Comparison of ENCODE assay signal across 15 mouse cellular contexts in the genomic region with DNA sequence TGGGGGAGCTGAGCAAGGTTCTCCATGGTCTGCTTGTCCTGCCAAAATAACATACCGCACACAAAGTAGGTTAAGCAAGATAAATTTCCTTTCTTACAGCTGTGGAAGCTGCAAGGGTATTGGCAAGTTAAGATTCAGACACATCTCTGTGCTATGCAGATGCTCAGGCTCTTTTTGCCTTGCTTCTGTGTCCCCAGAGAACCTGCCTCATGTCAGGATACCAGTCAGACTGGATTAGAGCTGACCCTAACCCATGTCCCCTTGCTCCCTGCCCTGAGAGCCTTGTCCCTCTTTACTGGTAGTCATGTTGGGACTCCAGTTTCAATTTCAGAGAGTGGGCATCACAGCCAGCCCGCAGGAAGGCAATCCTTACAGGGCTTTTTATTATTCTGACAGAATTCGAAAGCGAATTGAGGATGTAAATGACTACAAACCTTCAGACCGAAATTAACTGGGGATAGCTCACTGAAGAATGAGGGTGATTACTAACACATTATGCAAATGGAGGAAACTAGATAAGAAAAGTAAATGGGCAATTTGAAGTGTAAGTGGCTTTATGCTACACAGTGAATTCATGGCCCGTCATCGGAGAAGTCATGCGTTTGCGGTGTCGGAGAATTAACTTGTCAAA. TPM values are rescaled to one million over a fixed set of nuclear protein-coding genes. Genes with fewer than 3 reads are reported as not detected.
A peak's percentile ranks its signal among the peaks of the same experiment; 100 is the strongest.
DNase-seq lines count a peak whose midpoint lies in the region; ATAC-seq and TF ChIP-seq lines count a peak whose summit lies in the region.
"Had no signal": no experiment of that assay in that cellular context is flagged by ENCODE, and none has a peak within 500 bp of the region (broad histone marks: within the 10 kb centered on the region; RNA-seq: fewer than 3 reads in every experiment).

No protein-coding gene starts in this region.

- no peak overlapping the region for H3K4me3 ChIP-seq in forebrain, embryonic 16.5 days (replicated peaks; ENCODE audit: low read length)
- no peak overlapping the region for H3K4me3 ChIP-seq in forebrain, postnatal 0 days (ENCODE audit: low read depth, low read length)
- 0 out of 2 replicates have a peak overlapping the region, but pooled peaks have one; percentile 5 for H3K4me3 ChIP-seq in kidney, embryonic 16.5 days (ENCODE audit: low read length)
- peak overlapping the region in 1 of 3 experiments; percentile 31 for H3K4me3 ChIP-seq in CH12.LX (replicated peaks in 1 of 3; ENCODE audit: low read depth in 2 of 3, low read length in 2 of 3, poor library complexity in 1 of 3)
- no peak overlapping the region for H3K4me3 ChIP-seq in lung, postnatal 0 days (ENCODE audit: low read depth, low read length)

- WGBS in forebrain, embryonic 16.5 days, result 62% methylated on average over 10 of the region's 10 CpGs
- 65% methylated on average over 10 of the region's 10 CpGs for WGBS in forebrain, postnatal 0 days
- 27% methylated on average over 10 of the region's 10 CpGs for WGBS in kidney, embryonic 16.5 days
- 74% methylated on average over 10 of the region's 10 CpGs for WGBS in lung, postnatal 0 days

- ATAC-seq in forebrain, embryonic 16.5 days, result peak; percentile 39
- no peak; the same call in 1 of the 2 replicates for ATAC-seq in forebrain, postnatal 0 days
- peak; percentile 69 for ATAC-seq in kidney, embryonic 16.5 days (ENCODE audit: low FRiP score, low TSS enrichment)
- peak; percentile 58 for ATAC-seq in megakaryocyte, adult 5-6 weeks (ENCODE audit: poor library complexity, severe bottlenecking)
- ATAC-seq in lung, postnatal 0 days, result no peak
- ATAC-seq: midbrain, embryonic 16.5 days had no signal

- dilution Hi-C loops in CH12.LX (cut with MboI; ENCODE audit: extremely low pct_ligation_motif_present, extremely low pct_unique_long_range_greater_than_20kb, low sequenced_read_pairs), result no loop called here

- in situ Hi-C loops in CH12.LX (cut with MboI; ENCODE audit: low pct_ligation_motif_present, low pct_unique_long_range_greater_than_20kb, low sequenced_read_pairs), result no loop called here

- no peak for TF ChIP-seq RAD21 in CH12.LX (IDR thresholded peaks at IDR 0.05; ENCODE audit: low read depth, low read length)

- TF ChIP-seq CTCF in forebrain, postnatal 0 days (IDR thresholded peaks at IDR 0.05; ENCODE audit: low read depth), result no peak
- no peak for TF ChIP-seq CTCF in CH12.LX (conservative IDR thresholded peaks at IDR 0.05 in 1 of 2, IDR thresholded peaks at IDR 0.05 in 1 of 2; ENCODE audit: low read depth in 2 of 2, low read length in 2 of 2)
- TF ChIP-seq CTCF in lung, postnatal 0 days (IDR thresholded peaks at IDR 0.05), result no peak

- H3K36me3 ChIP-seq in forebrain, embryonic 16.5 days (ENCODE audit: control insufficient read depth, insufficient read depth), result no peaks in the 10 kb centered on the region
- H3K36me3 ChIP-seq in forebrain, postnatal 0 days (ENCODE audit: insufficient read depth), result no peaks in the 10 kb centered on the region
- no peaks in the 10 kb centered on the region for H3K36me3 ChIP-seq in kidney, embryonic 16.5 days (ENCODE audit: insufficient read depth, low read length)
- H3K36me3 ChIP-seq in CH12.LX (replicated peaks in 1 of 2; ENCODE audit: control insufficient read depth in 1 of 2, insufficient read depth in 1 of 2, low read length in 1 of 2), result no peaks in the 10 kb centered on the region
- no peaks in the 10 kb centered on the region for H3K36me3 ChIP-seq in lung, postnatal 0 days (ENCODE audit: insufficient read depth, low read length)

- no peak overlapping the region for H3K9ac ChIP-seq in forebrain, embryonic 16.5 days (replicated peaks; ENCODE audit: low read depth, low read length)
- no peak overlapping the region for H3K9ac ChIP-seq in forebrain, postnatal 0 days
- no peak overlapping the region for H3K9ac ChIP-seq in kidney, embryonic 16.5 days (replicated peaks; ENCODE audit: low read length)
- H3K9ac ChIP-seq in CH12.LX (ENCODE audit: insufficient read depth, low read depth), result no peak overlapping the region
- no peak overlapping the region for H3K9ac ChIP-seq in lung, postnatal 0 days (replicated peaks; ENCODE audit: low read depth)

- DNase-seq in forebrain, postnatal 0 days, result no peak
- no peak for DNase-seq in kidney, adult 18-20 months
- DNase-seq in CH12.LX (ENCODE audit: extremely low read depth), result peak; percentile 53
- no peak for DNase-seq in layer of hippocampus, adult 11-12 months (ENCODE audit: low spot score)
- DNase-seq in lung, postnatal 0 days (ENCODE audit: low spot score), result no peak
- DNase-seq: cerebellum, adult 2 months; gastrocnemius, postnatal 36 days; kidney, postnatal 10 days; liver; right cerebral cortex, postnatal 25 days; thymus, postnatal 14 days had no signal

- no peaks in the 10 kb centered on the region for H3K9me3 ChIP-seq in forebrain, embryonic 16.5 days (ENCODE audit: control insufficient read depth, low read length)
- no peaks in the 10 kb centered on the region for H3K9me3 ChIP-seq in forebrain, postnatal 0 days (ENCODE audit: low read length)
- H3K9me3 ChIP-seq in kidney, embryonic 16.5 days (ENCODE audit: low read length), result no peaks in the 10 kb centered on the region
- no peaks in the 10 kb centered on the region for H3K9me3 ChIP-seq in CH12.LX (replicated peaks; ENCODE audit: low read length)
- no peaks in the 10 kb centered on the region for H3K9me3 ChIP-seq in lung, postnatal 0 days (ENCODE audit: low read length)

- no peak; the same call in 1 of the 2 replicates for TF ChIP-seq POLR2A in CH12.LX (IDR thresholded peaks at IDR 0.05; ENCODE audit: low read depth, low read length)

- peak; percentile 38; the same call in 1 of the 2 replicates for TF ChIP-seq EP300 in CH12.LX (IDR thresholded peaks at IDR 0.05; ENCODE audit: low read length)
- TF ChIP-seq EP300 in lung, postnatal 0 days (IDR thresholded peaks at IDR 0.05), result no peak

- H3K27me3 ChIP-seq in forebrain, embryonic 16.5 days (replicated peaks; ENCODE audit: control insufficient read depth, insufficient read depth, low read length), result no peaks in the 10 kb centered on the region
- H3K27me3 ChIP-seq in forebrain, postnatal 0 days (ENCODE audit: insufficient read depth, low read length), result no peaks in the 10 kb centered on the region
- no peaks in the 10 kb centered on the region for H3K27me3 ChIP-seq in kidney, embryonic 16.5 days (ENCODE audit: insufficient read depth, low read length)
- H3K27me3 ChIP-seq in CH12.LX (replicated peaks), result no peaks in the 10 kb centered on the region
- H3K27me3 ChIP-seq in lung, postnatal 0 days (replicated peaks; ENCODE audit: insufficient read depth, low read length), result no peaks in the 10 kb centered on the region

- H3K4me2 ChIP-seq in forebrain, embryonic 16.5 days (ENCODE audit: low read length), result no peak overlapping the region
- H3K4me2 ChIP-seq in forebrain, postnatal 0 days (ENCODE audit: low read depth), result no peak overlapping the region
- H3K4me2 ChIP-seq in kidney, embryonic 16.5 days (replicated peaks; ENCODE audit: low read depth, low read length), result peak overlapping the region; percentile 35
- H3K4me2 ChIP-seq in CH12.LX (ENCODE audit: insufficient read depth, low read depth, poor library complexity, severe bottlenecking), result peak overlapping the region; percentile 56
- no peak overlapping the region for H3K4me2 ChIP-seq in lung, postnatal 0 days (replicated peaks; ENCODE audit: low read depth, low read length)

- H3K27ac ChIP-seq in forebrain, embryonic 16.5 days (ENCODE audit: low read length), result no peak overlapping the region
- H3K27ac ChIP-seq in forebrain, postnatal 0 days (ENCODE audit: low read depth, low read length), result no peak overlapping the region
- no peak overlapping the region for H3K27ac ChIP-seq in kidney, embryonic 16.5 days (ENCODE audit: low read length)
- no peak overlapping the region for H3K27ac ChIP-seq in CH12.LX (ENCODE audit: insufficient read depth, low read depth)
- H3K27ac ChIP-seq in lung, postnatal 0 days (ENCODE audit: low read length), result no peak overlapping the region

- peaks cover 5% of the 10 kb centered on the region for H3K4me1 ChIP-seq in forebrain, embryonic 16.5 days (replicated peaks; ENCODE audit: control insufficient read depth, insufficient read depth, low read length)
- no peaks in the 10 kb centered on the region for H3K4me1 ChIP-seq in forebrain, postnatal 0 days (ENCODE audit: insufficient read depth)
- H3K4me1 ChIP-seq in kidney, embryonic 16.5 days (ENCODE audit: insufficient read depth, low read length), result peaks cover 24% of the 10 kb centered on the region
- peaks cover 3 to 19% of the 10 kb centered on the region in 2 experiments for H3K4me1 ChIP-seq in CH12.LX (ENCODE audit: control insufficient read depth in 1 of 2, insufficient read depth in 2 of 2)
- no peaks in the 10 kb centered on the region for H3K4me1 ChIP-seq in lung, postnatal 0 days (ENCODE audit: insufficient read depth, low read depth, low read length)

- no peaks in the 10 kb centered on the region for H3K79me2 ChIP-seq in CH12.LX (replicated peaks; ENCODE audit: control insufficient read depth, extremely low read depth, insufficient read depth, poor library complexity, severe bottlenecking)

TF ChIP-seq in CH12.LX, 34 proteins besides CTCF, POLR2A, EP300 and RAD21 (continues in another document):
- TF ChIP-seq UBTF (IDR thresholded peaks at IDR 0.05; ENCODE audit: low read depth, low read length) (no peak), MEF2A (IDR thresholded peaks at IDR 0.05; ENCODE audit: borderline replicate concordance, low read depth, low read length) (no peak), ZMIZ1 (IDR thresholded peaks at IDR 0.05; ENCODE audit: low read depth, low read length) (peak; percentile 53; the same call in 1 of the 2 replicates), IRF4 (IDR thresholded peaks at IDR 0.05; ENCODE audit: low read depth, low read length) (peak; percentile 65; the same call in 1 of the 2 replicates), NRF1 (IDR thresholded peaks at IDR 0.05; ENCODE audit: low read depth, low read length) (no peak), ZNF384 (IDR thresholded peaks at IDR 0.05; ENCODE audit: low read depth, low read length) (no peak), MAX (IDR thresholded peaks at IDR 0.05; ENCODE audit: low read length) (peak; percentile 31; the same call in 1 of the 2 replicates), POLR2AphosphoS2 (IDR thresholded peaks at IDR 0.05; ENCODE audit: low read depth, low read length) (no peak), ETS1 (conservative IDR thresholded peaks at IDR 0.05; ENCODE audit: low read depth, low read length) (peak; percentile 35; the same call in 1 of the 2 replicates)

RNA-seq across cellular contexts. Expression of gene Ptger4, which starts 19.0 kb away (rescaled TPM):
- polyA plus RNA-seq in forebrain, embryonic 16.5 days (2015; fragmentation: Nextera tagmentation; extraction: Ambion mirVana), result 0.52 and 0.63 TPM in 2 replicates
- total RNA-seq in forebrain, postnatal 0 days (2014; rRNA removed), result 1.5 and 2.7 TPM in 2 replicates
- 0.65 and 1.3 TPM in 2 replicates for polyA plus RNA-seq in forebrain, postnatal 0 days (2015; fragmentation: Nextera tagmentation; extraction: Ambion mirVana)
- 5.2 and 5.4 TPM in 2 replicates for polyA plus RNA-seq in kidney, embryonic 16.5 days (2015; fragmentation: Nextera tagmentation; extraction: Ambion mirVana)
- total RNA-seq in CH12.LX (2012; rRNA removed) (4.2 and 6.5 TPM in 2 replicates), CH12.LX (2014; rRNA removed) (4.7 and 5.5 TPM in 2 replicates)
- 3.1 and 4.4 TPM in 2 replicates for polyA plus RNA-seq in CH12.LX (2012; ENCODE audit: insufficient read length, low read depth)
- 30.5 and 33.2 TPM in 2 replicates for total RNA-seq in megakaryocyte, adult 5-6 weeks (2015)
- total RNA-seq in megakaryocyte, adult 5-6 weeks (2017), result 20.6 and 21.2 TPM in 2 replicates
- polyA plus RNA-seq in lung, postnatal 0 days (2015; fragmentation: Nextera tagmentation; extraction: Ambion mirVana), result 4.2 and 4.5 TPM in 2 replicates

Comparison
In these comparisons a context has a peak if more than half of its experiments do, and no peak if none do; other contexts are left out.
1. ATAC-seq: peak in forebrain, embryonic 16.5 days (single experiment), kidney, embryonic 16.5 days (single experiment) and megakaryocyte, adult 5-6 weeks (single experiment); none in forebrain, postnatal 0 days (single experiment) and lung, postnatal 0 days (single experiment).
2. H3K4me2 ChIP-seq: peak in kidney, embryonic 16.5 days (single experiment) and CH12.LX (single experiment); none in forebrain, embryonic 16.5 days (single experiment), forebrain, postnatal 0 days (single experiment) and lung, postnatal 0 days (single experiment).